Mouse (Mus musculus) limb, embryonic 11.5 days (tissue): Measurements from ENCODE around the gene Dip2b. TPM values are rescaled to one million over a fixed set of nuclear protein-coding genes. Genes with fewer than 3 reads are reported as not detected.

Source experiments
- ATAC-seq: fragments of 200-750 bp; cut with Nextera tagmentation; 2 replicates; pipeline ENCODE4 v1.8.0; 2017; ENCODE audit warnings: low read depth; ENCODE audit not compliant: insufficient number of reproducible peaks, low FRiP score, low TSS enrichment
- DNase-seq: peaks from one replicate; pipeline ENCODE4 v3.0.0-alpha.2; 2015; ENCODE audit warnings: low spot score
- H3K27ac ChIP-seq: fragments of 300-500 bp; sonication (generic); replicated peaks from 2 replicates; pipeline ENCODE4 v1.5.1; 2014; ENCODE audit warnings: low read depth, mild to moderate bottlenecking, low read length
- H3K27me3 ChIP-seq: fragments of 300-500 bp; sonication (generic); 2 replicates; pipeline ENCODE4 v1.6.1; 2014; ENCODE audit warnings: mild to moderate bottlenecking, low read length, mixed read lengths; ENCODE audit not compliant: control insufficient read depth, insufficient read depth
- H3K36me3 ChIP-seq: fragments of 300-500 bp; sonication (generic); 2 replicates; pipeline ENCODE4 v1.6.1; 2014; ENCODE audit warnings: mild to moderate bottlenecking, low read length, moderate library complexity, mixed read lengths; ENCODE audit not compliant: control insufficient read depth, insufficient read depth
- H3K4me1 ChIP-seq: fragments of 300-500 bp; sonication (generic); 2 replicates; pipeline ENCODE4 v1.6.1; 2014; ENCODE audit warnings: low read length, mixed read lengths; ENCODE audit not compliant: control insufficient read depth, insufficient read depth
- H3K4me2 ChIP-seq: fragments of 300-500 bp; sonication (generic); 2 replicates; pipeline ENCODE4 v1.6.1; 2014; ENCODE audit warnings: low read depth, mild to moderate bottlenecking, moderate library complexity; ENCODE audit not compliant: severe bottlenecking
- H3K4me3 ChIP-seq: fragments of 300-500 bp; sonication (generic); 2 replicates; pipeline ENCODE4 v1.5.1; 2014; ENCODE audit warnings: low read depth, low read length
- H3K9ac ChIP-seq: fragments of 300-500 bp; sonication (generic); 2 replicates; pipeline ENCODE4 v1.6.1; 2014; ENCODE audit warnings: mild to moderate bottlenecking, low read length
- H3K9me3 ChIP-seq: fragments of 300-500 bp; sonication (generic); 2 replicates; pipeline ENCODE4 v1.6.1; 2016; ENCODE audit warnings: low read length; ENCODE audit not compliant: control insufficient read depth
- WGBS: fragments of 180-500 bp; shearing (Covaris S2); extraction: QIAGEN DNeasy Blood & Tissue Kit; methylation state at CpG from one replicate; pipeline ENCODE4 v1.1.7; 2014; 5-methylcytosine and 5-hydroxymethylcytosine counted together
- polyA plus RNA-seq: library from polyadenylated mRNA; unstranded; fragments of >200 nt; fragmentation: Nextera tagmentation; extraction: Ambion mirVana; gene quantifications from 2 replicates; pipeline ENCODE4 v1.2.1, GENCODE M21; 2014

The Dip2b gene
- polyA plus RNA-seq, 1 experiment from 2014 or later, result 18.5 TPM

DNA sequence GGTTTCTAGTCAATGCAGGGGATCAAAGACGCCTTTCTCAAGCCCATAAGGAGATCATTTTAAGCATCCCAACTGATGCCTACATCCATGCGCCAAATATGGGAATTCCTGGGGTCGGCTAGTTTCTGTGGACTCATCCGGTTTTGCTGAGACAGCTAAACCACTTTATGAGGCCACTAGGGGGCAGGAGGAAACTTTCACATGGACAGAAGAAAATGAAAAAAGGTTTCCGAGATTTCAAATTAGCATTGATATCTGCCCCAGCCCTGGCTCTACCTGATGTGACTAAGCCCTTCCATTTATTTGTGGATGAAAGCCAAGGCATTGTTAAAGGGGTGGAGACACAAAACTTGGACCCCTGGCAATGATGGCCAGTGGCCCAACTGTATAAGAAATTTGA is 15.5 kb upstream of the Dip2b start:
- Histone ChIP-seq H3K4me3 (no peak overlapping the region), H3K9ac (no peak overlapping the region), H3K4me2 (no peak overlapping the region), H3K36me3 (no peaks in the 10 kb centered on the region), H3K27me3 (no peaks in the 10 kb centered on the region), H3K9me3 (no peaks in the 10 kb centered on the region), H3K27ac (no peak overlapping the region), H3K4me1 (no peaks in the 10 kb centered on the region)
- 28% methylated on average over 5 of the region's 5 CpGs for whole genome bisulfite sequencing
- DNase-seq (peak; percentile 47), ATAC-seq (no peak)

DNA sequence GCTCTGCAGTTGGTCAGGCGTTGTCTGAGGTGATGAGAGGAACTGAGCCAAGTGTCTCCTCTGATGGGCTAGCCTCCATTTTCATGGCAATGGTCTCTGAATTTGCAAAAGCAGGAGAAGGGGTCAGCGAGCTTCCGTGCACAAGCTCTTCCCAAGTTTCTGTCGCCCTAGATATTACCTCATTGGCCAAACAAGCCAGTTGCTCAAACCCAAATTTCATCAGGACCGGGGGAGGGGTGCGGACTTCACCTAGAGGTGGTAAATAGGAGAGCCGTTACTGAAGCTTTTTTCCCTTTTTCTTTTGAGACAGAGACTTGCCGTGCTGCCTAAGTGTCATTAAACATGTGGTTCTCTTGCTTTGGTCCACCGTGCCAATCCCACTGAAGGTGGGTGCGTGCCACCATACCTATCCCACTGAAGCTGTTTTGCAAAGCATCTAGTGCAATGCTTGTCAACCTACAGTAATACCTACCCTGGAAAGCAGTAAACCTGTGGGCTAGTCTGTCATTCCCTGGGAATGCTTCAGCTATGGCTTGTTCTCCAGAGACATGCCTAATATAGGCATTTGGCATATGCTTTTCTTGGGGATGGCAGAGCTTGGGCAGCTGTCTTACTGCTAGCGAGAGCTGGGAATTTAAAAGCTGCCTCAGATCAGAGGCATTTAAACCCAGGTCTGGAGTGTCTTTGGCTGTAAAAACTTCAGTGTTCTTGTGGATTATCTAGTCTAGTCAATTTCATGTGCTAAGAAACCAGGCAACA is 13.2 kb upstream of the Dip2b start:
- Histone ChIP-seq H3K36me3 (no peaks in the 10 kb centered on the region), H3K27ac (no peak overlapping the region), H3K9me3 (no peaks in the 10 kb centered on the region), H3K4me2 (no peak overlapping the region), H3K27me3 (no peaks in the 10 kb centered on the region), H3K9ac (no peak overlapping the region), H3K4me3 (no peak overlapping the region), H3K4me1 (no peaks in the 10 kb centered on the region)
- no peak for ATAC-seq
- no peak for DNase-seq
- WGBS, result 79% methylated on average over 11 of the region's 11 CpGs

GRCm38 (mm10) chr15:100028133-100028532 is 10.3 kb upstream of the Dip2b start:
- Histone ChIP-seq H3K9ac (no peak overlapping the region), H3K27me3 (no peaks in the 10 kb centered on the region), H3K27ac (no peak overlapping the region), H3K9me3 (no peaks in the 10 kb centered on the region), H3K36me3 (no peaks in the 10 kb centered on the region), H3K4me1 (no peaks in the 10 kb centered on the region), H3K4me3 (no peak overlapping the region), H3K4me2 (no peak overlapping the region)
- ATAC-seq (no peak), DNase-seq (no peak)
- 71% methylated on average over 2 of the region's 2 CpGs for WGBS

DNA sequence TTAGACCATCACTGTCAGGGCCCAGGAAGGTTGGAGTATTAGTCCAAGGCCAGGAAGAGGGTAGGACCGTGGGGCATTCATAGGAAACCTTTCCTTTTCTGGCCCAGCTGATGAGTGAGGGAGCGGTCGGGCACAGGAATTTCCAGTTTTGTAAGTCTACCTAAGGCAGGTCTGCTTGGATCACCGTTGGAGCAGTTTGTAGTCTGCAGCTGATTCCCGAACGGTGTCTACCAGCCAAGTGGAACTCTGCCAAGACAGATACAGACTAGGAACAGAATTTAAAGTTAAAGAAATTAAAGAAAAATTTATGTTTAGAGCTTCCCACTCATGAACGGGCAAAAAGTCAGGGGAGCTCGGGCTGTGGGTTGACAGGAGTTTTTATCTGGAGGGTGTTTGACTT is 9.0 kb upstream of the Dip2b start:
- 82% methylated on average over 8 of the region's 8 CpGs for WGBS
- Histone ChIP-seq H3K4me2 (no peak overlapping the region), H3K9ac (no peak overlapping the region), H3K27me3 (no peaks in the 10 kb centered on the region), H3K36me3 (no peaks in the 10 kb centered on the region), H3K27ac (no peak overlapping the region), H3K4me3 (no peak overlapping the region), H3K9me3 (no peaks in the 10 kb centered on the region), H3K4me1 (no peaks in the 10 kb centered on the region)
- DNase-seq, result no peak
- ATAC-seq, result no peak

GRCm38 (mm10) chr15:100029900-100030299 is 8.6 kb upstream of the Dip2b start:
- Histone ChIP-seq H3K27ac (no peak overlapping the region), H3K36me3 (no peaks in the 10 kb centered on the region), H3K27me3 (no peaks in the 10 kb centered on the region), H3K4me3 (no peak overlapping the region), H3K4me1 (no peaks in the 10 kb centered on the region), H3K9me3 (no peaks in the 10 kb centered on the region), H3K4me2 (no peak overlapping the region), H3K9ac (no peak overlapping the region)
- DNase-seq, result no peak
- WGBS, result 93% methylated on average over 2 of the region's 2 CpGs
- ATAC-seq, result no peak

- Histone ChIP-seq H3K27me3 (no peaks in the 10 kb centered on the region), H3K4me3 (no peak overlapping the region), H3K9me3 (no peaks in the 10 kb centered on the region), H3K9ac (no peak overlapping the region), H3K27ac (no peak overlapping the region), H3K4me1 (no peaks in the 10 kb centered on the region), H3K4me2 (no peak overlapping the region), H3K36me3 (no peaks in the 10 kb centered on the region)
- ATAC-seq, result no peak
- DNase-seq, result no peak
- 87% methylated on average over 3 of the region's 3 CpGs for WGBS
Observed at GRCm38 (mm10) chr15:100032546-100032945, 5.9 kb upstream of the Dip2b start.

DNA sequence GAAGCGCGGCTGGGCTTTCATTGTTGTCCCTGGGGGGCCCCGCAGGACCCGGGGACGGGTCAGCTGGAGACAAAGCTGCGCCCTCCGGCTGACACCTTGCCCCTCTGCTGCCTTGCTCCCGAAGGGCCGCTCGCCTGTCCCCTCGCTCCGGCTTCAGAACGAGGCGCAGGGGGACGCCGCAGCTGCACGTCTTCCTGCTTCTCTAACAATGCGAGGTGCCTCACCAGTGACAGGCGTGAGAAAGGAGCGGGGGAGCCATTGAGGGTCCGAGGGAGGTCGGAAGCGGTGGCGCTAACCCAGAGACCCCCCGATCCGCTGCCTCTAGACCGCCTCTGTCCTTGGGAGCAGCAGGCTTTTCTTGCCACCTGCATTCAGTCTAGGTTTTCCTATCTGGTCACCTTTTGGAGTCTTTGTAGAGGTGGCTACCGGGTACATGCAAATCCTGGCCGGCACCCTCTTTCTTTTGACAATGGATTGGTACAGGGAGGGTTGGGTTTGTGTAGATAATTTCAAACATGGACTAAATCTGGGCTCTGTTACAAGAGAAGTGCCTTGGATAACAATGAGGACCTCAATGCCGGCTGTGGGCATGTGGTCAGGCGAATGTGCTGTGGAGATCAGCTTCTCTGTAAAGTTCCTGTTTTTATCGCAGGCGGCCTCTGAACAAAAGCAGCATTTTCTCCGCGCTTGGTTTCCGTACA is 687 bp downstream of the Dip2b start:
- peaks cover 5% of the 10 kb centered on the region; the same call in 1 of the 2 replicates for H3K4me1 ChIP-seq
- ATAC-seq (peak; percentile 77), DNase-seq (peak; percentile 76)
- peak overlapping the region; percentile 98 for H3K9ac ChIP-seq
- peak overlapping the region; percentile 74 for H3K4me2 ChIP-seq
- H3K36me3 ChIP-seq, result no peaks in the 10 kb centered on the region
- peak overlapping the region; percentile 89 for H3K27ac ChIP-seq
- peak overlapping the region; percentile 91 for H3K4me3 ChIP-seq
- H3K27me3 ChIP-seq, result no peaks in the 10 kb centered on the region
- no peaks in the 10 kb centered on the region for H3K9me3 ChIP-seq
- WGBS, result under 1% methylated on average over 36 of the region's 36 CpGs

- no peak overlapping the region for H3K4me3 ChIP-seq
- H3K9me3 ChIP-seq, result no peaks in the 10 kb centered on the region
- no peak for ATAC-seq
- H3K4me1 ChIP-seq, result peaks cover 5% of the 10 kb centered on the region; the same call in 1 of the 2 replicates
- peak overlapping the region; percentile 19; the same call in 1 of the 2 replicates for H3K9ac ChIP-seq
- H3K27me3 ChIP-seq, result no peaks in the 10 kb centered on the region
- DNase-seq, result peak; percentile 32
- H3K4me2 ChIP-seq, result peak overlapping the region; percentile 74; the same call in 1 of the 2 replicates
- WGBS, result 42% methylated on average over 14 of the region's 14 CpGs
- H3K36me3 ChIP-seq, result no peaks in the 10 kb centered on the region
- no peak overlapping the region for H3K27ac ChIP-seq
Observed at GRCm38 (mm10) chr15:100040541-100041266, 2.2 kb downstream of the Dip2b start.
